Mouse (Mus musculus) frontal cortex, postnatal 36 days (tissue): Measurements from ENCODE around the gene Rsph9.

ENCODE experiments used
- DNase-seq, 2 experiments: peaks; one replicate each; pipeline ENCODE4 v3.0.0; 2022; ENCODE audit warnings: low spot score in 2 of 2

Gene Rsph9

DNA sequence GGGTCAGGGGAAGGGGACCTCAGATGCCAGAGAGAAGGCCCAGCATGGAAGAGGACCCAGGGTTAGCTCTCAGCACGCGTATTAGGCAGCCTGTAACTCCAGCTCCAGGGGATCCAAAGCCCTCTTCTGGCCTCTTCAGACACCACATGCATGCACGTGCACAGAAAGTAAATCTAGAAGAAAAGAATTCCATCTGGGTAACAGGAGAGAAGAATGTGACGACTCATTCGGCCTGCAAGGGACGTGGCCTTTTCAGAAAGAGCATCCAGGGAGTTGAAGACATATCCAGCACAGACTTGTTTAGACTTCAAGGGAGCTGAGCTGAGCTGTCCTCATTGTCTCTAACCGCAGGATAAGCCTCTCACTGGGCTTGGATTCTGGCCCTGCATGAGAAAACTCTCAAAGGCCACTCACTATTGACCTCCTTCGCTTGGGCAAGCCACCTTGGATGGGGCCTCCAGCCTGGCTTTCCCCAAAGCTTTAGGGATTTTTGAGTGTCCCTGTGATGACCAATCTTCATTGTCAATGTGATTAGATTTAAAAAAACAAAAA lies 41.3 kb downstream of the Rsph9 start:
- no peak for DNase-seq

DNA sequence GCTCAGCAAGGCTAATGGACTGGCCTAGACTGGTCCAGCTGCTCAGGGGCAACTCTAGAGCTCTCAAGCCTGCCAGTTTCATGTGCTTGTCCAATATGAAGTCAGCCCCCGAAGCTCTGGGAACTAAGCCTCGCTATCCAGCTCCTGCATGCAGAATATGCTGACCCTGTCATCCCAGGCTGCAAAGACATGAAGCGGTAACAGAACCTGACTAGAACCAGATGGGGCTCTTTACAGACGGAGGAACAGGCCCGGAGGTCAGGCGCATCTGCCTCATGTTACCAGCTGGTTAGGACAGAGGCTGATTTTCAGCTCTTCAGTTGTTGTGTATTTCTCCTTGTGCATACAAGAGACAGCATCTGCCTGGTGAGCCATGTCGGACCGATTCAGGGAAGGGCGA lies 42.1 kb downstream of the Rsph9 start:
- no peak for DNase-seq

GRCm38 (mm10) chr17:46098525-46098924 lies 45.5 kb downstream of the Rsph9 start:
- no peak for DNase-seq

DNA sequence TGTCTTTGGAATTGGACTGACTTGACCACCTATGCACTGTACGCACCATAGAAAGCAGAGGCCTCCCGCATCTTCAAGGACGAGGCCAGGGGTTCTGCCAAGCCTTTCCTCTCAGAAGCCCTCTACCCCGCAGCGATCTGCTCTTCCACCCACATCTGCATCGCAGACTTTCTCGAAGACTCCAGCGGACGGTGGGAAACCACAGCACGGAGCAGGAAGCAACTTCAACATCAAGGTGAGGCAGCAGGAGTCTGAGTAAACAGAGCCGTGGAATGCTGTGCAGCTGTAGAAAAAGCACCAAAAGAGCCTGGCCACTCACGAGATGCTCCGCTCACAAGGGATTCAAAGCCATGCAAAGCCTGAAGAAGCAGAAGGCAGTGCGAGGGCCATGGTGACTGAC lies 52.1 kb downstream of the Rsph9 start:
- no peak for DNase-seq

DNA sequence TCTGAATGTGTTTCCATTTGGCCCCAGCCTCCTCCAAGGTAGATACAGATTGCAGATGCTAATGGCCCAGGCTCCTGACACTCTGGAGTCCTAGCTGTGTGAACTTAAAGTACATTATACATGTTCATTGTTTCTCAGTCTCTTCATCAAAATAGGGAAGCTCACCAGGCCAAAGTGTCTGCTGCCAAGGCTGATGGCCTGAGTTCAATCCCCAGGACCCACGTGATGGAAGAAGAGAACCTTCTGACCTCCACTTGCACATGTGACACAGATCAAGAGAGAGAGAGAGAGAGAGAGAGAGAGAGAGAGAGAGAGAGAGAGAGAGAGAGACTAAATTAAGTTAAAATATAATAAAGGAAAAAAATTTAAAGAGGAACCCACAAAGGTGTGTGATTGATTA lies 52.7 kb downstream of the Rsph9 start:
- no peak for DNase-seq

- DNase-seq, result no peak
Measured at GRCm38 (mm10) chr17:46086341-46086870, 57.6 kb downstream of the Rsph9 start.

- DNase-seq, result peak; percentile 56 to 59
Measured at GRCm38 (mm10) chr17:46084091-46084501, 59.9 kb downstream of the Rsph9 start.

- no peak for DNase-seq
Measured at GRCm38 (mm10) chr17:46083381-46083780, 60.6 kb downstream of the Rsph9 start.

DNA sequence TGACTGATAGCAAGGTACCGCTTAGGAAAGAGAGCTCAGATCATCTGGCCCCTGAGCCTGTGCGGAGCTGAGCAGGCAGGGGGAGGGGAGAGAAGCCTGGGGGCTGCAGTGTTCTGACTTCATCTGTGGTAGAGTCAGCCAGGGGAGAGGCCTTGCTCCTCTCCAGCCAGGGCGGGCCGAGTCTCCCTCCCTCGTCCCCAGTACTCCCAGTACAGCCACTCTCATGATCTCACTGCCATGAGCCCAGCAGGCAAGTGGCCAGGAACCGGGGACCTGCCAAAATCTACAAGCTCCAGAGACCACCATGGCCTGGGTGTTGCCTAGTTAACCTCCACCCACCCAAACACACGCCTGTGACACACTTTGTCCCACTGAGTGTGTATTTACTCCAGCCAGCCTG lies 62.4 kb downstream of the Rsph9 start:
- DNase-seq, result no peak

DNA sequence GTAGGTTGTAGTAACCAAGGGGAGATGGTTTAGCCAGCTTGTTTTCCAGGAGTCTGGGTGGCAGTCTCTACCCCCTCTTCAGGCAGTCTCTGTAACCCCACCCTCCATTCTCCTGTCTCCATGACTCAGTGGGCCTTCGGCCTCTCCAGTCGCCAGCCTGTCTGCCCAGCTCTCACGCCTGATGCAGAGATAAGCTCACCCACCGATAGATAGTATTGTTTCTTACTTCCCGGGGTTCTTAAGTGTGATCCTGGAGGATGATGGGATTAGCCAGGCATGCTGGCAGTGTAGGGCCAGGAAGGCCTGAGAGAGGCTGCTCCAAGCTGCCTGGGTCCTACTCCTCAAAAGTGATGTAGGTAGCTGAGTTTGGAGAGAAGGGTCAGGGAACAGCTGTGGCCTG lies 63.0 kb downstream of the Rsph9 start:
- DNase-seq, result no peak

GRCm38 (mm10) chr17:46080388-46080787 lies 63.6 kb downstream of the Rsph9 start:
- DNase-seq, result no peak

GRCm38 (mm10) chr17:46079037-46079436 lies 65.0 kb downstream of the Rsph9 start:
- DNase-seq, result no peak

- DNase-seq, result no peak
Measured at GRCm38 (mm10) chr17:46077921-46078534, 66.0 kb downstream of the Rsph9 start.

DNA sequence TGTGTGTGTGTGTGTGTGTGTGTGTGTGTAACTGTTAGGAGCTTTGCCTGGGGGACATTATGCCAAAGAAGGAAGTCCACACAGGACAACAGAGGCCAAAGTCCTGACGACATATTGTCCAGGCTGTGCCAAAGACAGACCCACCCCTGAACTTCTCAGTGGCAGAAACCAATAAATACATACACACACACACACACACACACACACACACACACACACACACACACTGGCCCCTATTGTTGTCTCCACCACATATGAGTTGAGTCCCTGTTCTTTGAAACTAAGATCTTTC lies 67.8 kb downstream of the Rsph9 start:
- DNase-seq, result no peak

DNA sequence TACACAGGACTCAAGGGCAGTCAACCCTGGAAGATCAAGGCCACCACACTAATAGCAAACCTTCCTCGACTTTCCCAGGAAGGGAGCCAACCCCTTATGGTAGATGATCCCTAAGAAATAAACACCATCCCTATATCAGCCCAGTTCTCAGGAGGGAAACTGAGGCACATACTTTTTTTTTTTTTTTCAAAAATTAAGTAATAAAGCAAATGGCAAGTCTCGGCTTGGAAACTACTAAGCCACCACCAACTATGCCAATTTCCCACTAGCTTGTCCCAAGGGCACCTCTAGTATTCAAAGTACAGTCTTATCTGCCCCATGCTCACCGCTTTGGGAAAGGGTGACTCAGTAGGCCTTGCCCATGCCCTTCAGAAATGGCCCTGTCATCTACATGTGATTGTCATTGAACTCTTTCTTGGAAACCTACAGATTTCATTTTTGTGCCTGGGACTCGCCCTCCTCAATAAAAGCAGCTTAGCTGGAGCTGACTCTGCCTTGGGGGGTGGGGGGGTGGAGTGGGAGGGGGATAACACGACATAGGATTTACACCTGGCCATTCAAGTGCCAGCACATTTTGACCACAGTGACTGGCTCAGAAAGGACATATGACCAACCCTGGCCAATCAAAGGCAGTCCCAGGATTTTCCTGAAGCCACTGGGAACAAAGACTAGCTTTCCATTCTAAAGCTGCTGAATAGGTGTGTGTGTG lies 68.3 kb downstream of the Rsph9 start:
- no peak for DNase-seq

DNA sequence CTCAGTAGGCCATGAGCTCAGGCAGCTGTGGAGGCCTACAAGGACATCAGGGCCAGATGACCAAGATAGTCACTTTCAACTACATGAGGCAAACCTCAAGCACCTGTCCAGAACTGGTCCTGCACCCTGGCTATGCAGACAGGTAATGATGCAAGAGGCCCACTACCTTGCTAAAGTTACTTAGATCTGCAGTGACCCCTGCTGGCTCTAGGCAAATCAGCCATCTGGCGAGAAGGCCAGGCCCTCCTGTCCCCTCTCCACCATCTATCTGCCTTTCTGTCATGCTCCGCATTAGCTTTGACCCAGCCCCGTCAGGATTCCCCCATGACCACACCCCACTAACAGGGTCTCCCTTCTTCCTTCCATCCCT lies 68.9 kb downstream of the Rsph9 start:
- DNase-seq, result no peak

- no peak for DNase-seq
Measured at GRCm38 (mm10) chr17:46074398-46075115, 69.5 kb downstream of the Rsph9 start.

GRCm38 (mm10) chr17:46073730-46074301 lies 70.2 kb downstream of the Rsph9 start:
- peak; percentile 5 to 21 for DNase-seq
